Mouse (Mus musculus): Measurements from ENCODE around the gene Tmem229b.
"Not testable (repeated sequence)": the region's sequence is repeated elsewhere in the genome, so short reads cannot be mapped to it uniquely, and the experiment has no call there.

The Tmem229b gene

GRCm38 (mm10) chr12:78952484-78952883 is 54.9 kb downstream of the Tmem229b start:
- DNase-seq (ENCODE audit: low read depth, low spot score), result no peak

DNA sequence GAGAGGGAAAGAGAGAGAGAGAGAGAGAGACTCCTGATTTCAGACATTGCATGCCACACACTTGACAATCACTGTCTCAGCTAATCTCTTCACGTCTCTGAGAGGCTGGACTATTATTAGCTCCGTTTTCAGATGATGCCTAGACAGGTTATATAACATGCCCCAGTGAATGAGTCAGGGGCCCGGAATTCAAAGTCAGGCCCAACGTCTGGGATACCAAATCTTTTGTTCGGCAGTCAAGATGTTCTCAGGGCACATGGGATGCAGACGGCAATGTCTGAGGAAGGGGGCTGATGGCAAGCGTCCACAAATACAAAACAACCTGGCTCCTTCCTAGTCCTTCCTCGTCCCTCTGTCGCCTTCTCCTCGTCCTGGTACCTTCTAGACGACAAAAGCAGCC is 55.4 kb downstream of the Tmem229b start:
- DNase-seq (ENCODE audit: low read depth, low spot score), result no peak

- DNase-seq (ENCODE audit: low read depth, low spot score), result no peak
Measured at GRCm38 (mm10) chr12:78947661-78948060, 59.8 kb downstream of the Tmem229b start.

- DNase-seq (ENCODE audit: low read depth, low spot score), result no peak
Measured at GRCm38 (mm10) chr12:78947161-78947560, 60.3 kb downstream of the Tmem229b start.

DNA sequence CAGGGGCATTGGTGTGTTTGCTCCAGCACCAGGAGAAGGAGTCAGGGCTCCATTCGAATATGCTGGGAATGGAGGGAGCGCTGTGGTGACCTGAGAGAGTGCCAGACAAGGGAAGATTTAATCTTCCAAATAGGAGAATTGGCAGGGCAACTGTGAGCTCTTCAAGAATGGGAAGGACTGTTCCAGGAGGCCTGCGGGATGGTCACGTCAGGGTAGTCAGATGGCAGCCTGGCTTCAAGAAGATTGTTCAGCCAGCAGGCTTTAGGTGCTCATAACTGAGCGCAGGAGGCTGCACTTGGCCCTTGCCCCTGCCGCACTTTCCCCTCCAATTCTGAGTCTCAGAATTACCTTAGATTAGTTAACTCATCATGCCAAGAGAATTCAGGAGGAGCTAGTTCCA is 64.5 kb downstream of the Tmem229b start:
- no peak for DNase-seq (ENCODE audit: low read depth, low spot score)

DNA sequence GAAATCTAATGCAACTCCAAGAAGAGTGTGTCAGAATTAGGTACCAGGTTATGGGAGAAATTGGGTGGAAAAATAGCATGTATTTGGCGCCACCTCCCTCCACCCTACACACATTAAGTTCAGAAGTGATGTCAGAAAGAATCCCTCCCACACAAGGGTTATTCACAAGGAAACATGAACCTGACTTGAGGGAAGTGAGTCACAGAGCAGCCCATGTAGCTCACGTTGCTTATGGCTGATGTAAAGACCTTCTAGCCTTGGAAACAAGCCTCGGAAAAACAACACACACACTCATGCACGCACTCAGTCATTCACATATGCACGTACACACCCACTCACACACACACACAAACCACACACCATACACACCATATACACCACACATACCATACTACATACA is 67.3 kb downstream of the Tmem229b start:
- DNase-seq (ENCODE audit: low read depth, low spot score), result no peak

DNA sequence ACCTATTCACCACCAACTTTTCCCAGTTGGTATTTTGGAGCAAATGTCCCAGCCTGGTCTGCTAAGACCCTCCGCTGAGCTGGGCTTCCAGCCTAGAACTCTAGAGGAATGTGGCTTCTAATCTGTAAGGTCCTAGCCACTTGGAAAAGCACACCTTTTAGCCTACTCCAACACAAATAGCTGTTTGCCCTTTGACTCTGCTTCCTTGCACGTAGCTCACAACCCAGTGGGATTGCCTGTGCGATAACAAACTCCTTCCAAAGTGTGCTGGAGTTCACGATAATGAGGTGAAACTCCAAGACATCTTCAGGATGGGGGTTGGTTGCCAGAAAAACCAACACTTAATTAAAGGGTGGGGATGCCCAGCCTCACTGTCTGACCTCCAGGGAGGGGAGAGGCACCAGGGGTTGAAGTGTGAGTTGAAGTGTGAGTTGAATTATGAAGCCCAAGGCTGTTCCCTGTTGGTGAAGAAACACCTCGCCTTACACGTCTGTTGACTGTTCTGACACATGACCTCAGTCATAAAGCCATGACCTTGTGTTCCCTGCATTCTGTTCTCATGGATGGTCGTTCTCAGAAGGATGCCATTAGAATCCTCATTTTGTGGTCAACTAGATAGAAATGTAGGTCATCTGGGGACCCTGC is 67.9 kb downstream of the Tmem229b start:
- no peak for DNase-seq (ENCODE audit: low read depth, low spot score)

DNA sequence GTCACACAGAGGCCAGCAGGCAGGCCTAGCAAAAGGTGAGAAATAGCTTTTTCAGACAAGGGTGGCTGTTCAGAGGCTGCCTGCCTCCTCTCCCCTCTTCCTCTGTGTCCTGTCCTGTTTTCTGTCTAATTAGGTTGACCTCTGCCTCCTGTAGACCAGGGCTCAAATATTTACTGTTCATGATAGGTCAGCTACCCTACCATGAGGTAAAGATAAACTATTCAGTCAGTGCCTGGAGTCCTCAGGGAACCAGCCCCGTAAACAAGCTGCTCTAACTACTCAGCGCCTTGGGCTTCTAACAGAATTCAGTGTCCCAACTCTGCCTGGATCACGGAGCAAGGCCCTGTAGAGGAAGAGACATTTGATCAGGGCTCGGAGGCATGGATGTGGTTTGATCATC is 70.9 kb downstream of the Tmem229b start:
- DNase-seq (ENCODE audit: low read depth, low spot score), result no peak

DNA sequence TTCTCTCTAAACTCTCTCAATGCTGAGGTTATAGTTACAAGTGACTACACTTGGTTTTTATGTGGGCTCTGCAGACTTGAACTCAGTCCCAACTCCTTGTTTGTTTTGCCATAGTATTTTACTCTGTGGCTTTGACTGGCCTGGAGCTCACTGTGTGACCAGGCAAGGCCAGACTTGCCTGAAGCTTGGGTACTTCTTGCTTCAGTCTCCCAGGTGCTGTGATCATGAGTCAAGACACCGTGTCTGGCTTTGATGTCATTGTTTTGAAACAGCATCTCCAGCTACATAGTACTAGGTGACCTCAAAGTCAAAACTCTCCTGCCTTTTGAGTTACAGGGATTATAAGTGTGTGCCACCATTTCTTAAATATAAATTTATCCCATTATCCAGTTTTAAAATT is 77.5 kb downstream of the Tmem229b start:
- no peak for DNase-seq (ENCODE audit: low read depth, low spot score)

DNA sequence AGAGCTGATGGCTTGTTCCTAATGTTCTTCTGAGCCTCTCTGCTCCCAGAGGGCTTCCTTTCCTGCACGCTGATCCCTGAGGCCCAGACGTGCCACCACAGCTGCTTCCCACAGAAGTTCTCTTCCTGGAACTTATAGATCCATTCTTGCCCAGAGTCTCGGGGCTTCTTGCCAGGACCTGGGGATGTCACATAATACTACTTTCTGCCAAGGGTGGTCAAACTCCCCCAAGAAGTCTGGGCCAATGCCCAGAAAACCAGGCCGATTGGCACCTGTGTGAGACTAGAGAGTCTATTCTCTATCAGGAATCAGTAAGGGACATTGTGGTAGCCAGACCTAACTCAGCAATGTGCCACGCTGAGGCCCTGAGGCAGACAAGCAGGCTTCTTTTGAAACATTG is 80.1 kb downstream of the Tmem229b start:
- no peak for DNase-seq (ENCODE audit: low read depth, low spot score)

- DNase-seq (ENCODE audit: low read depth, low spot score), result no peak
Measured at GRCm38 (mm10) chr12:78923539-78924189, 83.8 kb downstream of the Tmem229b start.

- not testable (repeated sequence) for DNase-seq (ENCODE audit: low read depth, low spot score)
Measured at GRCm38 (mm10) chr12:78922977-78923376, 84.5 kb downstream of the Tmem229b start.

- DNase-seq (ENCODE audit: low read depth, low spot score), result no peak
Measured at GRCm38 (mm10) chr12:78922058-78922457, 85.4 kb downstream of the Tmem229b start.

GRCm38 (mm10) chr12:78921421-78921820 is 86.0 kb downstream of the Tmem229b start:
- no peak for DNase-seq (ENCODE audit: low read depth, low spot score)

DNA sequence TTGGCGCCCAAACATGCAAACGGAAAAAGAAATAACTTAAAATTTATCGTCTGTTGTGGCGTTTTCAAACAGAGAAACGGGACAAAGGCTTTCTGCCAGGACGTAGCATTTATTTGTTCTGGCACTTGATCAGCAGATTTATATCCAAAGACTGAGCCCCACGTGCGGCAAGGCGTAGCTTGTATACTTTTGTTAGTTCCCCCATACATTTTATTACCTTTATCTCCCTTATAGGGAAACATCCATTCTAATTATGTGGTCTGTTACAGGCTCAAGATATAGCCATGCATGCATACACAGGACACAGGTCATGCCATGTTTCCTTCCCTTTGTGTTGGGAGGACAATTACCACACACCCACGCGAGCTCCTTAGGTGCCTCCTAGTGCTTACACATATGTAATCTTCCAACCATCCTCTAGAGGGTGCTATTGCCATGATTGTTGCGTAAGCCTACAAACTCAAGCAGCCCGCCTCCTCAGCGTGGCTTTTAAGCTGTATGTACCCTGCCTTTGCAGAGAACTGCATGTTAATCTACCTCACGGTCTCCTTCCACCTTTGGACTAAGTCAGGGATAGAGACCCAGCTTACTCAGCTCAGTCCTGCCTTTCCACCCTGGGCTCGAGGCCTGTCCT is 88.2 kb downstream of the Tmem229b start:
- DNase-seq (ENCODE audit: low read depth, low spot score), result peak; percentile 76

DNA sequence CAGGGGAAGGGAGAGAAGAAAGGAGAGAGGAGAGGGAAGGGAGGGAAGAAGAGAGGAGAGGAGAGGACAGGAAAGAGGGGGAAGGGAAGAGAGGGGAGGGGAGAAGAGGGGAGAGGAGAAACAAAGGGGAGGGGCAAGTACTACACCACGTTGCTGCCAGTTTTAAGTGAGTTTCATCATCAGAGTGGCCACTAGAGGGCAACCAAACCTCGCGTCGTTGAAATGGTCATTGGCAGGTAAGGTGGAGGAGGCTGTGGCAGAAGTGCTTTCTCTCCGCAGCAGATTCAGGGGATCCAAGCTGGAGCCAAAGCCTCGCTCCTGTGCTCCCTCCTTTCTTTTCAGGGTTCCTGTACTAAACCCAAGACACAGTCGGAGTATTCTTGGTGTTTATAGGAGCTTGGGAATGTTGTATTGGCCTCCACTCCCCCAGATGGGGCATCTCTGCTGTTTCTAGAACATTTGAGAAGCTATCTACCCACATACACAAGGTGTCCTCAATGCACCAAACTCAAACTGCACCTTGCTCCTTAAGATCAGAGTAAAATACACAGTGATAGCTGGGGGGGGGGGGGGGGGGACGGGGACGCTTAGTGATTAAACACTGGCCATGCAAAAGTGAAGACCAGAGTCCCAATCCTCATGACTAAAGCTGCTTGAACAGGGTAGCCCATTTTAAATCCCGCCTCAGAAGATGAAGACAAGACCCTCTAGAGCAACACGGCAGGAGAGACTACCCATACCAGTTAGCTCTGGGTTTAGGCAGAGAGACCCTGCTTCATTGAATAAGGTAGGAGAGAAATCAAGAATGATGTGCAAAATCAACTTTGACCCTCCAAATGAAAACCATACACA is 89.0 kb downstream of the Tmem229b start:
- DNase-seq (ENCODE audit: low read depth, low spot score), result peak; percentile 89

GRCm38 (mm10) chr12:78916278-78916677 is 91.1 kb downstream of the Tmem229b start:
- DNase-seq (ENCODE audit: low read depth, low spot score), result no peak

- DNase-seq (ENCODE audit: low read depth, low spot score), result no peak
Measured at GRCm38 (mm10) chr12:78915561-78915960, 91.9 kb downstream of the Tmem229b start.

DNA sequence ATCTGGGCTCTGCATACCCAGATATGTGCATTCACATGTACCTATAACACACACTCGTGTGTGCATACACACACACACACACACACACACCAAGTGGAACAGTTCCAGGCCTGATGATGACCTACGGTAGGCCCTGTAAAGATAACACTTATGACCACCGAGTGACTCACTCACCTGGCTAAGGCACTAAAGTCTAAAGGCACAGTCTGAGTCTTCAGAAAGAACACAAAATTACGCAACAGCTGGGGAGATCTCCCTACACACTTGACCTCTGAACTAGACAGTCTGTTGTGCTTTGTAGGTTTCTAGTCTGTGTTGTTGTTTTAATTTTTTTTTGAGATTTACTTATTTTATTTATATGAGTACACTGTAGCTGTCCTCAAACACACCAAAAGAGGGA is 93.0 kb downstream of the Tmem229b start:
- no peak for DNase-seq (ENCODE audit: low read depth, low spot score)
